Comparison of ENCODE assay signal across 8 mouse cellular contexts in genomic region chr7:141948906-141949798, GRCm38 (mm10). TPM values are rescaled to one million over a fixed set of nuclear protein-coding genes. Genes with fewer than 3 reads are reported as not detected.
DNase-seq lines count a peak whose midpoint lies in the region; ATAC-seq and TF ChIP-seq lines count a peak whose summit lies in the region.

TSS of gene Brsk2 (plus strand) at chr7:141949751.

- H3K4me1 ChIP-seq in embryonic facial prominence, embryonic 11.5 days (ENCODE audit: control insufficient read depth, insufficient read depth, low read length), result no peaks in the 10 kb centered on the region; the same call in none of the 2 replicates
- no peaks in the 10 kb centered on the region; the same call in 1 of the 2 replicates for H3K4me1 ChIP-seq in intestine, postnatal 0 days (replicated peaks; ENCODE audit: control insufficient read depth, insufficient read depth, low read length)

- 3% methylated on average over 51 of the region's 55 CpGs for WGBS in embryonic facial prominence, embryonic 11.5 days
- 2% methylated on average over 55 of the region's 55 CpGs for WGBS in intestine, postnatal 0 days

- peak; percentile 96 for DNase-seq in adrenal gland, postnatal 25 days
- DNase-seq in embryonic facial prominence, embryonic 11.5 days (ENCODE audit: low spot score), result peak; percentile 94
- DNase-seq in heart, adult 11 months, result peak; percentile 100
- DNase-seq in left cerebral cortex, postnatal 25 days (ENCODE audit: low spot score in 2 of 2), result peak; percentile 98
- DNase-seq in mesoderm, embryonic 11.5 days (ENCODE audit: low read depth, low spot score), result peak; percentile 93
- peak; percentile 96 for DNase-seq in right cerebral cortex, postnatal 4 days
- peak; percentile 89 to 93 for DNase-seq in urinary bladder, postnatal 4 days (ENCODE audit: low spot score in 2 of 2)

- intact Hi-C loops in left cerebral cortex, postnatal 25 days (cut with DNase I), result loop anchor here (2.0 kb wide), 1 partner anchor 46 kb away; no protein-coding TSS in a partner anchor

- no peaks in the 10 kb centered on the region for H3K9me3 ChIP-seq in embryonic facial prominence, embryonic 11.5 days (replicated peaks; ENCODE audit: control insufficient read depth, low read length)
- no peaks in the 10 kb centered on the region for H3K9me3 ChIP-seq in intestine, postnatal 0 days (ENCODE audit: control insufficient read depth)

- peak within 1 kb of the TSS; percentile 89 for H3K4me2 ChIP-seq in embryonic facial prominence, embryonic 11.5 days (ENCODE audit: low read depth, low read length)
- H3K4me2 ChIP-seq in intestine, postnatal 0 days (replicated peaks; ENCODE audit: low read depth), result peak within 1 kb of the TSS; percentile 81

- peak within 1 kb of the TSS; percentile 65 for H3K27ac ChIP-seq in embryonic facial prominence, embryonic 11.5 days (replicated peaks; ENCODE audit: low read depth, low read length)
- H3K27ac ChIP-seq in intestine, postnatal 0 days (ENCODE audit: low read depth, low read length), result no peak within 1 kb of the TSS

- no peaks in the 10 kb centered on the region for H3K36me3 ChIP-seq in embryonic facial prominence, embryonic 11.5 days (replicated peaks; ENCODE audit: control insufficient read depth, insufficient read depth, low read depth, low read length)
- H3K36me3 ChIP-seq in intestine, postnatal 0 days (ENCODE audit: control insufficient read depth, insufficient read depth), result no peaks in the 10 kb centered on the region

- ATAC-seq in embryonic facial prominence, embryonic 11.5 days (replicated peaks; ENCODE audit: insufficient number of reproducible peaks, low FRiP score, low TSS enrichment, low read depth), result peak; percentile 87
- peak; percentile 94 for ATAC-seq in intestine, postnatal 0 days

- TF ChIP-seq CTCF in intestine, postnatal 0 days (IDR thresholded peaks at IDR 0.05; ENCODE audit: low read depth), result no peak

- H3K27me3 ChIP-seq in embryonic facial prominence, embryonic 11.5 days (ENCODE audit: control insufficient read depth, insufficient read depth, low read length), result peaks cover 49% of the 10 kb centered on the region
- H3K27me3 ChIP-seq in intestine, postnatal 0 days (replicated peaks; ENCODE audit: control insufficient read depth, insufficient read depth, low read length), result peaks cover 56% of the 10 kb centered on the region

- peak within 1 kb of the TSS; percentile 52 for H3K4me3 ChIP-seq in embryonic facial prominence, embryonic 11.5 days (ENCODE audit: low read depth, low read length)
- H3K4me3 ChIP-seq in intestine, postnatal 0 days (ENCODE audit: low read depth, low read length), result peak within 1 kb of the TSS; percentile 45

- peak within 1 kb of the TSS; percentile 72 for H3K9ac ChIP-seq in embryonic facial prominence, embryonic 11.5 days (replicated peaks; ENCODE audit: low read length)
- H3K9ac ChIP-seq in intestine, postnatal 0 days (ENCODE audit: low read depth, low read length), result peak within 1 kb of the TSS; percentile 43

RNA-seq across cellular contexts. Expression of gene Brsk2, which starts in this region (rescaled TPM):
- total RNA-seq in adrenal gland, postnatal 25 days (2021), result 1.1 and 1.7 TPM in 2 replicates
- polyA plus RNA-seq in embryonic facial prominence, embryonic 11.5 days (2014; fragmentation: Nextera tagmentation; extraction: Ambion mirVana), result 2.4 and 2.8 TPM in 2 replicates
- 0.55 and 0.69 TPM in 2 replicates for polyA plus RNA-seq in intestine, postnatal 0 days (2015; fragmentation: Nextera tagmentation; extraction: Ambion mirVana)
- 100 to 1,000 TPM; 206 to 226 TPM for total RNA-seq in left cerebral cortex, postnatal 25 days (2021)

Comparison
In these comparisons a context has a peak if more than half of its experiments do, and no peak if none do; other contexts are left out.
1. RNA of gene Brsk2 (total RNA-seq): 206 to 226 TPM in left cerebral cortex, postnatal 25 days; 1.1 to 1.7 TPM in adrenal gland, postnatal 25 days; every median in the first group is over 10 times any median in the second.
2. Peak in ATAC-seq, H3K4me3 ChIP-seq, H3K9ac ChIP-seq and H3K4me2 ChIP-seq in intestine, postnatal 0 days; RNA of the gene not detected or under 1 TPM.
3. Peak in every context shown above with its lines, with median percentiles within 50 percentile points of each other: DNase-seq.